ENCODE assay signal across 10 mouse cellular contexts in genomic region chr1:162243651-162243990, GRCm38 (mm10).
DNase-seq lines count a peak whose midpoint lies in the region.
"Had no signal": no experiment of that assay in that cellular context is flagged by ENCODE, and none has a peak within 500 bp of the region (broad histone marks: within the 10 kb centered on the region; RNA-seq: fewer than 3 reads in every experiment).

No protein-coding gene starts in this region.

- H3K36me3 ChIP-seq in limb, embryonic 10.5 days: no peaks in the 10 kb centered on the region

- H3K27ac ChIP-seq in limb, embryonic 10.5 days: peak overlapping the region; percentile 67
- H3K27ac ChIP-seq: gastrocnemius, adult 2 months had no signal

- no peaks in the 10 kb centered on the region for H3K27me3 ChIP-seq in limb, embryonic 10.5 days (ENCODE audit: low read depth, poor library complexity, severe bottlenecking)

- H3K4me3 ChIP-seq in limb, embryonic 10.5 days: no peak overlapping the region
- H3K4me3 ChIP-seq: gastrocnemius, adult 2 months had no signal

- no peaks in the 10 kb centered on the region for H3K9me3 ChIP-seq in limb, embryonic 10.5 days (replicated peaks)

- H3K4me1 ChIP-seq in limb, embryonic 10.5 days: peaks cover 44% of the 10 kb centered on the region

- WGBS in limb, embryonic 10.5 days: 18% methylated on average over 2 of the region's 2 CpGs

- DNase-seq in kidney, postnatal 4 days: peak; percentile 27 to 53
- DNase-seq in kidney, postnatal 36 days: no peak
- DNase-seq in Muller cell, postnatal 12 days (ENCODE audit: inconsistent ontology term): peak; percentile 83
- DNase-seq in embryo, embryonic 10 days (ENCODE audit: low spot score): peak; percentile 62
- no peak for DNase-seq in limb, embryonic 10.5 days (ENCODE audit: low spot score)
- DNase-seq in adrenal gland, postnatal 4 days (ENCODE audit: low spot score in 2 of 2): no peak
- no peak for DNase-seq in spleen, postnatal 14 days (ENCODE audit: low spot score in 2 of 2)
- DNase-seq: cerebellum, adult 9-11 months; gastrocnemius, adult 2 months; lung, adult 2 months had no signal

Comparison
In these comparisons a context has a peak if more than half of its experiments do, and no peak if none do; other contexts are left out.
1. DNase-seq: peak in kidney, postnatal 4 days (2 of 2), Muller cell, postnatal 12 days (single experiment) and embryo, embryonic 10 days (single experiment); none in kidney, postnatal 36 days (0 of 2), limb, embryonic 10.5 days (single experiment), adrenal gland, postnatal 4 days (0 of 2) and spleen, postnatal 14 days (0 of 2).